Mouse (Mus musculus) adipocyte (in vitro differentiated cells): Measurements from ENCODE around the gene Slc24a2.

Experiments used
- DNase-seq: peaks from one replicate; pipeline ENCODE4 v3.0.0-alpha.2; 2016; ENCODE audit warnings: low spot score

Gene Slc24a2

DNA sequence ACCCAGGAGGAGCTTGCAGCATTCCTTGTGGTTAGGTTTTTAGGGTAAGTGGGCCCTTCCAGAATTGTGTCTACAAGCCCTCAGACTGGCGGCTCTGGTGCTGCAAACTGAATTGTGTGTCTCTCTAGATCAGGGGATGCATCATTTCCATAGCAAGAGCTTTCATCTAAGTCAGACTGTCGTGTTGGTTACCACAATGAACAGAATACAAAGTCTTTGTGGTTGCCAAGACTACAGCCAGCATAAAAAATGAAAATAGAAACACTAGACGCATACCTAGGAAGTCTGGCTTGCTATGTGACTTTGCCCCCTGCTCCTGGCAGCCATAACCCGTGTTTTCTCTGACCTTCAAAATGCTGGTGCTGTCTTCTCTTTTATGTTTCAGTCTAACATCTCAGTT lies 114.6 kb downstream of the Slc24a2 start:
- no peak for DNase-seq

GRCm38 (mm10) chr4:87109331-87110059 lies 120.8 kb downstream of the Slc24a2 start:
- DNase-seq, result no peak

- DNase-seq, result no peak
Measured at GRCm38 (mm10) chr4:87100936-87101335, 129.3 kb downstream of the Slc24a2 start.

GRCm38 (mm10) chr4:87096186-87096585 lies 134.1 kb downstream of the Slc24a2 start:
- DNase-seq, result no peak

- no peak for DNase-seq
Measured at GRCm38 (mm10) chr4:87093612-87094011, 136.7 kb downstream of the Slc24a2 start.

DNA sequence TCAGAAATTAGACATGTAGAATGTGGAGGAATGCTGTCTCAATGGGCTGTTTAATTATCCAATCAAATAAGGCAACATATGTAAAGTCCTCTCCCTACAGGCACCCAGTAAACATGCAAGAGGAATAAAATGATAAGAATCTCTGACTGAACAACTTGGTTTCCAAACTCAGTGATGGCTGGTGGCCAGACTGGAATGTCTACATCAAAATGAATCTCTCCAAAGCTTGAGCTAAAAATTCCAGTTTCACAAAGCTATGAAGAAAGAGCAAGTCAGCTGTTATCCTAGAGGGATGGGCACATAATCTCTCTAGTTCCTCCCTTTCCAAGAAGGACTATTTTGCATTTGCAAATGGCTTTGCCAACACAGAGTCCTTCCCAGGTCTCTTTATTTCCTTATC lies 139.4 kb downstream of the Slc24a2 start:
- no peak for DNase-seq

- no peak for DNase-seq
Measured at GRCm38 (mm10) chr4:87088713-87089112, 141.6 kb downstream of the Slc24a2 start.

- no peak for DNase-seq
Measured at GRCm38 (mm10) chr4:87087597-87087996, 142.7 kb downstream of the Slc24a2 start.

GRCm38 (mm10) chr4:87086933-87087577 lies 143.2 kb downstream of the Slc24a2 start:
- peak; percentile 49 for DNase-seq

DNA sequence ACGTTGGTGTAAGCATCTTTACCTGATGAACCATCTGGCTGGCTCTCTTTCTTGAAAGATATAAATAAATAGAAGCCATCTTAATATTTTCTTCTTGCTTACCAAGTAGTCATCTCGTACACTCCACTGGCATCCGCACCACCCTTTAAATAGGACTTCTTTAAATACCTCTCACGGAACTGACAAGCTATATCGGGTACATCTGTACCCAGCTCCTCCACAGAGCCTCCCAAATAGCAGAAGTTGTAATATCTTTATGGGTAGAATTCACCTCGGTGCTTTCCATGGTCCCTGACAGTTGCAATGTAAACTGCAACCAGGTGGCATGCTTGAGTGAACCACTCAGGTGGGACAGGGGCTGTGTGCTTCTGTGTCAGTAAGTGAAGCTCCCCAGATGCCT lies 149.0 kb downstream of the Slc24a2 start:
- DNase-seq, result no peak

- DNase-seq, result no peak
Measured at GRCm38 (mm10) chr4:87079305-87079704, 151.0 kb downstream of the Slc24a2 start.

- no peak for DNase-seq
Measured at GRCm38 (mm10) chr4:87078726-87079125, 151.6 kb downstream of the Slc24a2 start.

- DNase-seq, result no peak
Measured at GRCm38 (mm10) chr4:87075761-87076160, 154.5 kb downstream of the Slc24a2 start.

DNA sequence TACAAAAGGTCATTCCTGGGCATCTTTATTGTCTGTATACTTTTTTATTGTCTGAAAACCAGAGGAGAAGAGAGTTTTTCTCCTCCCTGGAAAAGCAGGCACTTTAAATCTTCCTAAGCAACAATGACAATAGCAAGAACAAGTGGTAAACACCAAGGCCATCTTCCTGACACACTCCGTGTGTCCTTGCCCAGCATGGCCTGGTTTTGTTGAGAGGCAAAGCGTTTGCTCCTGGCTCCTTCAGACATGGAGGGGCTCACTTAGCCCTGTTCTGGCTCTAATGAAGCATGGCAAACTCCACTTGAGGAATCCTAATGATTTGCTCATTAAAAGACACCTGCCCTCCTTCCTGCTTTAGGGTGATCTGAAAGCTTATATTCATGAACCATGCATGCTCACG lies 162.2 kb downstream of the Slc24a2 start:
- no peak for DNase-seq

DNA sequence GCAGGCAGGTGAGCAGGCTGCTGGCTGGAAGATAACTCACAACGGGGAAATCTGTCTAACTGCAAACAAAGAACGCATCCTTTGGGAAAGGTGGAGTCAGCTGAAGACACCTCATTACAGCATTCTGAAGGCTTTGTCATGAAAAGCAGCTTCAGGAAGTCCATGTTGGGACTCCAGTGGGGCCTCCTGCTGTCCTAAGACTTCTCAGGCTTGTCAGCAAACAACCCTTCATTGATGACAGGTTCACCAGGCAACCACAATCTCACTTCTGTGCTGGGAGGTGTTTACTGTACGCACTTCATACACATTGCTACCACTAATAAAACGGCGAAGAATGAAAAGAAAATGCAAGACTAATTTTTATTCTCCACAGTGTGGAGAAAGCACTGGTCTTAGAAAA lies 165.1 kb downstream of the Slc24a2 start:
- DNase-seq, result no peak

GRCm38 (mm10) chr4:87064561-87064960 lies 165.7 kb downstream of the Slc24a2 start:
- no peak for DNase-seq

DNA sequence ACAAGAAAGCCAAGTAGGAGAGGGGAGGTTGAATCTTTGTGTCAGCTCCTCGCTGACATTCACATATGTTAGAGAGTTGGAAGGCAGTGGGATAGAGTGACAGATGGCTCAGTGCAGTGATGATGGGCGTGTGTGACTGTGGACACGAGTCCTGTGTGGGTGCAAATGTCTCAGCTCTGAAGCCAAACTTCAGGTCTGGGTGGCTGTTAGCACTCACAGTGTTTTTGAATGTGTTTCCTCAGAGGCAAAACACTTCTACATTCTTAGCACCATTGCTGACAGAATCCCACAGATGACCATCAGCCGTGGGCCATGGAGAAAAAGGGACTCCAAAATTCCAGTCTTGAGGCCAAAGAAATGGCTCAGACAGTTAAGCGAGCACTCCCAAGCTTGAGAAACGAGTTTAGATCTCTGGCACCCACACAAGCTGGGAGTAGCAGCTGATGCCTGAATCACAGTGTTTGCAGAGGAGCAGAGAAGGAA lies 167.5 kb downstream of the Slc24a2 start:
- DNase-seq, result no peak

GRCm38 (mm10) chr4:87061696-87062095 lies 168.6 kb downstream of the Slc24a2 start:
- no peak for DNase-seq

GRCm38 (mm10) chr4:87057572-87057971 lies 172.7 kb downstream of the Slc24a2 start:
- no peak for DNase-seq

- DNase-seq, result no peak
Measured at GRCm38 (mm10) chr4:87055768-87056167, 174.5 kb downstream of the Slc24a2 start.

DNA sequence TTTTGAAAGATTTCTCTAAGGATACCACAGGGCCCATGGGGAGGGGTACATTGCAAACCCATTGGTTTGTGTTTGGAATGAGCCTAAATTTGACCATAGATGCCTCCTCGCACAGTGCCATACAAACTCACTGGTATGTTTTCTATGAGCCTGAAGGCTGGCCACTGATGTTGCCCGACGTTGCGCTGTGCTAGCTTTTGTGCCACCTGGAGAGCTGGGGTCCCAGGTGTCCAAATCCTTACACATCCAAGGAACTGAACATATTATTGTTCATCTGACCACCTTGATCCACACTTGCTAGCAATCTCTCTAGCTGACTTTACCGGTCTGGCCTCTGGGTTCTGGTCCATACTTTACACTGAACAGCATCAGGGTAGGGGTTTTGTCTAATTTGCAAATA lies 177.4 kb downstream of the Slc24a2 start:
- DNase-seq, result no peak

DNA sequence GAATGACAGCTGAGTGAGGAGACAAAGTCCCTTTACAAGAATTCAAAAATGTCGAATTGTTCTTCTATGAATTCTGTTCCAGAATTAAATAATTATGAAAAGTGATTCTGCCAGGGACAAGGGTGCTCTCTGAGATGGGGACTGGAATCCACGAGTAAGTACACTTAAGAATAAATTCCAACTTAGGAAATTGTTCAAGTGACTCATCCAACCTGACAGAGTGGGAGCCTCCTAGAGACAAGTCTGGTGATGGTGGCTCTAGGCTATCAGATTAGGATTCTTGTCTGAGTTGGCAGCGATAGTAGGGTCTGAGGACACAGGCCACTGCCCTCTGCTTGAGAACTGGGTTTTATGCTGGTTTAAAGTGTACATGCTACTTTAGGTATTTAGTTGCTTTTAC lies 181.2 kb downstream of the Slc24a2 start:
- DNase-seq, result no peak

GRCm38 (mm10) chr4:87047131-87047530 lies 183.1 kb downstream of the Slc24a2 start:
- no peak for DNase-seq

- no peak for DNase-seq
Measured at GRCm38 (mm10) chr4:87043296-87043695, 187.0 kb downstream of the Slc24a2 start.
